In the genomic region with DNA sequence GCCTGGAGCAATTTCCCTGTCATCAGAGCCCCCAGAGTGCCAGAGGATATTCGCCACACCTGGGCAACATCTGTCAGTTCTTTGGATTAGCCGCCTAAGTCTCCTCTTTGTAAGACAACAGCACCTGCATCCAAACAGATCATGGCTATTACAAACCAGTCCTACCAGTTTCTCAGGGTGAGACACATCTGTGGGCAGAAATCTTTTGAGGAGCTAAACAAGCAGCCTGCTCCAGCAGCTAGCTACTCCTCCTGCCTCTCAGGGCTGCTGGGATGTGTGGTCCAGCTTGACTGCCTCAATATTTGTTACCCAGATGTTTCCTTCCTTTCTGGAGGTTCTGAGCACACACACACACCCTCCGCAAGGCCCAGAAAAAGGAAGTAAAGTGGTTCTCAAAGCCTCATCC, we compare ENCODE assay signal across 11 mouse cellular contexts.
DNase-seq lines count a peak whose midpoint lies in the region; ATAC-seq and TF ChIP-seq lines count a peak whose summit lies in the region.
"Had no signal": no experiment of that assay in that cellular context is flagged by ENCODE, and none has a peak within 500 bp of the region (broad histone marks: within the 10 kb centered on the region; RNA-seq: fewer than 3 reads in every experiment).

No protein-coding gene starts in this region.

- H3K9me3 ChIP-seq in limb, embryonic 14.5 days (ENCODE audit: control insufficient read depth, low read length): no peaks in the 10 kb centered on the region
- no peaks in the 10 kb centered on the region for H3K9me3 ChIP-seq in limb, embryonic 10.5 days (replicated peaks)
- H3K9me3 ChIP-seq in forebrain, embryonic 16.5 days (ENCODE audit: control insufficient read depth, low read length): no peaks in the 10 kb centered on the region
- H3K9me3 ChIP-seq: heart, embryonic 15.5 days; midbrain, embryonic 12.5 days had no signal

- H3K27ac ChIP-seq in limb, embryonic 14.5 days (replicated peaks; ENCODE audit: low read depth, low read length): no peak overlapping the region
- H3K27ac ChIP-seq in limb, embryonic 10.5 days: no peak overlapping the region
- H3K27ac ChIP-seq in forebrain, embryonic 16.5 days (ENCODE audit: low read length): no peak overlapping the region
- H3K27ac ChIP-seq: heart, embryonic 15.5 days; midbrain, embryonic 12.5 days had no signal

- no peak overlapping the region for H3K9ac ChIP-seq in limb, embryonic 14.5 days (ENCODE audit: low read depth, low read length, severe bottlenecking)
- no peak overlapping the region for H3K9ac ChIP-seq in forebrain, embryonic 16.5 days (replicated peaks; ENCODE audit: low read depth, low read length)
- H3K9ac ChIP-seq: heart, embryonic 15.5 days; midbrain, embryonic 12.5 days had no signal

- 57% methylated on average over 3 of the region's 3 CpGs for WGBS in limb, embryonic 14.5 days
- 62% methylated on average over 3 of the region's 3 CpGs for WGBS in limb, embryonic 10.5 days
- WGBS in forebrain, embryonic 16.5 days: 77% methylated on average over 3 of the region's 3 CpGs

- DNase-seq in limb, embryonic 14.5 days (ENCODE audit: low spot score): peak; percentile 21
- DNase-seq in limb, embryonic 10.5 days (ENCODE audit: low spot score): no peak
- DNase-seq in ZHBTc4 (ENCODE audit: low read depth, low spot score): peak; percentile 4
- peak; percentile 81 for DNase-seq in fat pad, adult 2 months (ENCODE audit: extremely low read depth, low read depth, low spot score)
- peak; percentile 13 for DNase-seq in skeletal muscle tissue, adult 2 months (ENCODE audit: low read depth, low spot score)
- DNase-seq in left cerebral cortex, postnatal 14 days (ENCODE audit: low spot score in 2 of 2): no peak
- no peak for DNase-seq in right cerebral cortex, postnatal 14 days
- DNase-seq: cerebellum, postnatal 14 days had no signal

- no peak for ATAC-seq in limb, embryonic 14.5 days (ENCODE audit: low FRiP score, low read depth)
- no peak for ATAC-seq in forebrain, embryonic 16.5 days

- no peaks in the 10 kb centered on the region for H3K27me3 ChIP-seq in limb, embryonic 14.5 days (ENCODE audit: control insufficient read depth, insufficient read depth, low read length)
- H3K27me3 ChIP-seq in limb, embryonic 10.5 days (ENCODE audit: low read depth, poor library complexity, severe bottlenecking): no peaks in the 10 kb centered on the region
- no peaks in the 10 kb centered on the region for H3K27me3 ChIP-seq in forebrain, embryonic 16.5 days (replicated peaks; ENCODE audit: control insufficient read depth, insufficient read depth, low read length)
- H3K27me3 ChIP-seq: heart, embryonic 15.5 days had no signal

- H3K4me2 ChIP-seq in limb, embryonic 14.5 days (replicated peaks; ENCODE audit: low read depth, low read length, severe bottlenecking): no peak overlapping the region
- no peak overlapping the region for H3K4me2 ChIP-seq in forebrain, embryonic 16.5 days (ENCODE audit: low read length)
- H3K4me2 ChIP-seq: heart, embryonic 15.5 days; midbrain, embryonic 12.5 days had no signal

- no peak for TF ChIP-seq POLR2A in limb, embryonic 14.5 days (IDR thresholded peaks at IDR 0.05; ENCODE audit: borderline replicate concordance, extremely low read depth, insufficient read depth, insufficient read length)

- intact Hi-C loops in left cerebral cortex, postnatal 14 days (cut with DNase I): no loop called here

- no peak overlapping the region for H3K4me3 ChIP-seq in limb, embryonic 14.5 days (replicated peaks; ENCODE audit: low read length)
- no peak overlapping the region for H3K4me3 ChIP-seq in limb, embryonic 10.5 days
- no peak overlapping the region for H3K4me3 ChIP-seq in forebrain, embryonic 16.5 days (replicated peaks; ENCODE audit: low read length)
- H3K4me3 ChIP-seq: heart, embryonic 15.5 days; midbrain, embryonic 12.5 days had no signal

- no peaks in the 10 kb centered on the region for H3K36me3 ChIP-seq in limb, embryonic 14.5 days (ENCODE audit: control insufficient read depth, insufficient read depth, low read length)
- no peaks in the 10 kb centered on the region for H3K36me3 ChIP-seq in limb, embryonic 10.5 days
- no peaks in the 10 kb centered on the region for H3K36me3 ChIP-seq in forebrain, embryonic 16.5 days (ENCODE audit: control insufficient read depth, insufficient read depth)
- H3K36me3 ChIP-seq: heart, embryonic 15.5 days; midbrain, embryonic 12.5 days had no signal

- H3K4me1 ChIP-seq in limb, embryonic 14.5 days (ENCODE audit: control insufficient read depth, insufficient read depth, low read length): no peaks in the 10 kb centered on the region
- H3K4me1 ChIP-seq in limb, embryonic 10.5 days: peaks cover 10% of the 10 kb centered on the region; the same call in 1 of the 2 replicates
- no peaks in the 10 kb centered on the region for H3K4me1 ChIP-seq in forebrain, embryonic 16.5 days (replicated peaks; ENCODE audit: control insufficient read depth, insufficient read depth, low read length)

Comparison
In these comparisons a context has a peak if more than half of its experiments do, and no peak if none do; other contexts are left out.
1. DNase-seq: peak in limb, embryonic 14.5 days (single experiment), ZHBTc4 (single experiment), fat pad, adult 2 months (single experiment) and skeletal muscle tissue, adult 2 months (single experiment); none in limb, embryonic 10.5 days (single experiment), left cerebral cortex, postnatal 14 days (0 of 2) and right cerebral cortex, postnatal 14 days (single experiment).